Mouse (Mus musculus): ENCODE measurements at regions not wholly inside any gene's neighbourhood (a gene's known extent, or its start where the extent isn't known, plus 50 kb on each side); places are given as distances from the start of the nearest gene placed in this dataset.

GRCm38 (mm10) chr8:57213066-57213465 lies 107.7 kb upstream of the Hand2 start:
- TF ChIP-seq CTCF (IDR thresholded peaks at IDR 0.05; ENCODE audit: low read depth) (no peak), EP300 (IDR thresholded peaks at IDR 0.05; ENCODE audit: low read depth) (no peak)

All from heart, postnatal 0 days (tissue).